Mouse (Mus musculus) spleen, adult 2 months (tissue): ENCODE results near the gene Gm49383. TPM values are rescaled to one million over a fixed set of nuclear protein-coding genes. Genes with fewer than 3 reads are reported as not detected.
"Not testable (repeated sequence)": the region's sequence is repeated elsewhere in the genome, so short reads cannot be mapped to it uniquely, and the experiment has no call there.

ENCODE experiments used
- DNase-seq, 2 experiments: peaks; one replicate each; pipeline versions ENCODE4 v3.0.0 to v3.0.0-alpha.2; 2012 to 2021; ENCODE audit warnings: low spot score in 2 of 2, low read depth in 1 of 2
- H3K27ac ChIP-seq: fragments of 200-500 bp; 2 replicates; pipeline ENCODE4 v1.5.1; 2012; ENCODE audit warnings: low read length, inconsistent platforms; ENCODE audit not compliant: insufficient read depth
- H3K27me3 ChIP-seq: fragments of 200-500 bp; 2 replicates; pipeline ENCODE4 v1.6.1; 2012; ENCODE audit warnings: mild to moderate bottlenecking, moderate library complexity, low read length, inconsistent platforms; ENCODE audit not compliant: control insufficient read depth, insufficient read depth
- H3K36me3 ChIP-seq: fragments of 200-500 bp; 2 replicates; pipeline ENCODE4 v1.6.1; 2012; ENCODE audit warnings: mild to moderate bottlenecking, low read length, inconsistent platforms; ENCODE audit not compliant: control insufficient read depth, insufficient read depth
- H3K4me1 ChIP-seq: fragments of 200-500 bp; 2 replicates; pipeline ENCODE4 v1.6.1; 2011; ENCODE audit warnings: inconsistent platforms; ENCODE audit not compliant: control insufficient read depth, insufficient read depth, insufficient read length
- H3K4me3 ChIP-seq: fragments of 200-500 bp; 2 replicates; pipeline ENCODE4 v1.5.1; 2011; ENCODE audit warnings: mild to moderate bottlenecking, inconsistent platforms; ENCODE audit not compliant: insufficient read depth, insufficient read length; ENCODE audit errors: extremely low read depth
- CTCF ChIP-seq: fragments of 200-500 bp; IDR thresholded peaks from 2 replicates; pipeline ENCODE4 v1.5.1; 2011; ENCODE audit warnings: mild to moderate bottlenecking, inconsistent platforms; ENCODE audit not compliant: insufficient read depth, insufficient read length, insufficient replicate concordance; ENCODE audit errors: extremely low read depth
- POLR2A ChIP-seq: fragments of 200-500 bp; IDR thresholded peaks from 2 replicates; pipeline ENCODE4 v1.6.1; 2011; ENCODE audit warnings: low read depth, low read length, inconsistent platforms
- WGBS: fragments of 180-500 bp; shearing (Covaris S2); methylation state at CpG from one replicate; pipeline ENCODE4 v1.1.7; 2018; 5-methylcytosine and 5-hydroxymethylcytosine counted together
- polyA plus RNA-seq: library from polyadenylated mRNA; depleted of rRNA; stranded (reverse); fragments of >200 nt; gene quantifications from 2 replicates; pipeline ENCODE4 v1.2.3, GENCODE M21; 2012

Gene Gm49383
- polyA plus RNA-seq, 1 experiment = 1.8 TPM

DNA sequence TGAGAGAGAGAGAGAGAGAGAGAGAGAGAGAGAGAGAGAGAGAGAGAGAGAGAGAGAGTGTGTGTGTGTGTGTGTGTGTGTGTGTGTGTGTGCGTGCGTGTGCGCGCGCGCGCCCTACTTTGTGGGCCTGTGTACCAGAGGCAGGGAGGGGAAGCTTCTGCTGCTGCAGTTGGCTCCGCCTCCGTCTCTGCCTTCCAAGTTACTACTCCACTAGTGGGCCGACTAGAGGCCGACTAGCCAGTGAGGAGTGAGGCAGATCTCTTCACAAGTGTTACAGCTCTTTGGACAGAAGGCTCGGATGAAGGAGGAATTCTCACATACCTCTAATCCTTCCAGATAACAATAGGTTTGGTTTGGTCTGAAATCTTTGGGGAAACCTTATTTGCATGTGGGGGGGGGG lies 17.5 kb downstream of the Gm49383 start:
- DNase-seq = no peak
- Histone ChIP-seq H3K36me3 (peaks cover 4% of the 10 kb centered on the region), H3K27me3 (no peaks in the 10 kb centered on the region), H3K4me1 (no peaks in the 10 kb centered on the region; the same call in 1 of the 2 replicates), H3K27ac (no peak overlapping the region), H3K4me3 (no peak overlapping the region)
- no peak for TF ChIP-seq POLR2A
- TF ChIP-seq CTCF = no peak
- WGBS = 90% methylated on average over 12 of the region's 12 CpGs

DNA sequence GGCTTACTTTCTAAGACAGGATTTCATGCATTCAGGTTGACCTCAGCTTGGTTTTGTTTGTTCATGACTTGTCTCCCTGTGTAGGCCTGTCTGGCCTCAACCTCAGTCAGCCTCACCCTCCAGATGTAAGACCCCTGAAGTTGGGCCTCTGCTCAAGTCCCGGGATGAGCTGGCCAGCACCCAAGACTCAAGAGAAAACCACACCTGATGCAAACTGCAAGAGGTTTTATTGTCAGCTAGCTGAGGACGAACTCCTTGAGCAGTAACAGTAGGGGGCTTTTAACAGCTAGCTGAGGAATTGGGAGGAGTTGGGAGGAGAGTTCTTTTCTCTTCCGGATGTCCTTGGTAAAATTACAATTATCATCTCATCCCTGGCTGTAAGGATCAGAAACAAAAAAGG lies 19.4 kb downstream of the Gm49383 start:
- Histone ChIP-seq H3K4me1 (no peaks in the 10 kb centered on the region), H3K27ac (no peak overlapping the region), H3K27me3 (no peaks in the 10 kb centered on the region), H3K4me3 (no peak overlapping the region), H3K36me3 (peaks cover 4% of the 10 kb centered on the region)
- TF ChIP-seq POLR2A = no peak
- TF ChIP-seq CTCF = no peak
- 95% methylated on average over 3 of the region's 3 CpGs for WGBS
- no peak for DNase-seq

DNA sequence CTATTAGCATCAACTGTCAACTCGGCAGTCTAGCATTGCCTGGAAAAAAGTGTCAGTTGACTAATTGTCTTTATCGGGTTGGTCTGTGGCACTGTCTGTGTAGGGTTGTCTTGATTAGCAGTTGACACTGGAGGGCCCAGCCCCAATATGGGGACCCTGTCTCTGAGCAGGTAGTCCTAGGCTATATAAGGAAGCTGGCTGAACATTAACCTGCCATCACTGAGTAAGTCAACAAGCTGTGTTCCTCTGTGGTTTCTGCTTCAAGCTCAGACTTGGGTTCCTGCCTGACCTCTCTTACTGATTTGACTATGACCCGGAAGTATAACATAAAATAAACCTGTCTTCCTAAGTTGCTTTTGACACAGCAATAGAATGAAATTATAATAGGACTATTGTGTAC lies 20.9 kb downstream of the Gm49383 start:
- Histone ChIP-seq H3K36me3 (no peaks in the 10 kb centered on the region), H3K4me1 (no peaks in the 10 kb centered on the region)
- WGBS = 93% methylated on average over 3 of the region's 3 CpGs

DNA sequence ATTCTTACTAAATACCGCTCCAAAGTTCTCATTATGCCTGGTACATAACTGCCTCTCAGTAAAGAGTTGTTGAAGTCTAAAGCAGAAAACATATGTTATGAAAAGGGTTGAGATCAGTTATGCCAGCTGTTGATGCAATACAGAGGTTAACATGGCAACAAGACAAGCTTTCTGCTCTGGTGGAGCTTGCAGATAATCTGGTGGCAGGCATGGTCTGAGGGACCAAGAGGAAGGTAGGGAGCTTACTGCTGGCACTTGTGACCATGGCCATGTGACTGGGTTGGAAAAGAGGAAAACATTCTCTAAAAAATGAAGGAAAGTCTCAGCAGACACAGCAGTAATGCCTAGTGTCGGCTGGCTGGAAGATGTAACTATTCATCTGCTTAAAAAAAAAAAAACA lies 25.6 kb downstream of the Gm49383 start:
- H3K4me3 ChIP-seq = no peak overlapping the region
- H3K4me1 ChIP-seq = no peaks in the 10 kb centered on the region
- no peaks in the 10 kb centered on the region for H3K27me3 ChIP-seq
- no peaks in the 10 kb centered on the region for H3K36me3 ChIP-seq
- no peak overlapping the region for H3K27ac ChIP-seq
- no peak for DNase-seq
- TF ChIP-seq POLR2A (no peak), CTCF (no peak)
- WGBS = 92% methylated on average over 2 of the region's 2 CpGs

More for the DNA sequence above, 20.9 kb downstream of the Gm49383 start:
- no peak for DNase-seq
- Histone ChIP-seq H3K27ac (no peak overlapping the region), H3K27me3 (no peaks in the 10 kb centered on the region), H3K4me3 (no peak overlapping the region)
- no peak for TF ChIP-seq CTCF
- TF ChIP-seq POLR2A = no peak

DNA sequence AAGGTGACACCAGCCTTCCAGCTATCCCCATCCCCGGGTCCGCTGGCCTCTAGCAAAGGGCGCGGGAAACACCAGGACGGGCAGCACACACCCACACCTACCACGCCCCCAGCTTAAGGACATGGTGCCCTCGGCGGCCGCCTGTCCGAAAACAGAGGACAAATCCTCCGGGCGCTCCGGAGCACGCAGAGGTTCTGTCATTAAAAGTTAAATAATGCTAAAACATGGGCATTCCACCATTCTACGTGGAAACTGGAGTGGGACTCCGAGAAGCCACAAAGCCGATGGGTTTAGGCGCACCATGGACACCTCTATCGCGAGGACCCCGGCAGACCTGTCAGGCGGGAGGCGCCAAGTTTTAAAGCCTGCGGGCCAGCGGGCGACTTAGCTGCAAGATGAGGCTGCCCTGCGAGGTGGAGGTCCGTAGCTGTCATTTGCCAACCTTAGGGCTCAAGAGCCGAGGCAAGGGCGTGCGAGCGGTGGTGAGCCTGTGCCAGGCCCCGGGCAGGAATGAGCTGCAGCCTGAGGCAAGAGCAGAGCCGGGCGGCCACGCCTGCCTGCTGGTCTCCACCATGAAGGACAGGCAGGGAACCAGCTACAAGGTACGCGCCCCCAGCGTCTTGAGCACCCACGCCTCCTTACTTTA lies 28.3 kb downstream of the Gm49383 start, which contains the start of gene Lrr1:
Lrr1 (plus strand) TSS at position 354 of the 646 bp plus-strand sequence.
- Histone ChIP-seq H3K27me3 (no peaks in the 10 kb centered on the region), H3K4me1 (no peaks in the 10 kb centered on the region), H3K27ac (peak within 1 kb of the TSS; percentile 64), H3K4me3 (peak within 1 kb of the TSS; percentile 57), H3K36me3 (no peaks in the 10 kb centered on the region)
- DNase-seq = peak; percentile 71 to 82
- TF ChIP-seq POLR2A = no peak
- TF ChIP-seq CTCF = no peak
- WGBS = under 1% methylated on average over 40 of the region's 40 CpGs

DNA sequence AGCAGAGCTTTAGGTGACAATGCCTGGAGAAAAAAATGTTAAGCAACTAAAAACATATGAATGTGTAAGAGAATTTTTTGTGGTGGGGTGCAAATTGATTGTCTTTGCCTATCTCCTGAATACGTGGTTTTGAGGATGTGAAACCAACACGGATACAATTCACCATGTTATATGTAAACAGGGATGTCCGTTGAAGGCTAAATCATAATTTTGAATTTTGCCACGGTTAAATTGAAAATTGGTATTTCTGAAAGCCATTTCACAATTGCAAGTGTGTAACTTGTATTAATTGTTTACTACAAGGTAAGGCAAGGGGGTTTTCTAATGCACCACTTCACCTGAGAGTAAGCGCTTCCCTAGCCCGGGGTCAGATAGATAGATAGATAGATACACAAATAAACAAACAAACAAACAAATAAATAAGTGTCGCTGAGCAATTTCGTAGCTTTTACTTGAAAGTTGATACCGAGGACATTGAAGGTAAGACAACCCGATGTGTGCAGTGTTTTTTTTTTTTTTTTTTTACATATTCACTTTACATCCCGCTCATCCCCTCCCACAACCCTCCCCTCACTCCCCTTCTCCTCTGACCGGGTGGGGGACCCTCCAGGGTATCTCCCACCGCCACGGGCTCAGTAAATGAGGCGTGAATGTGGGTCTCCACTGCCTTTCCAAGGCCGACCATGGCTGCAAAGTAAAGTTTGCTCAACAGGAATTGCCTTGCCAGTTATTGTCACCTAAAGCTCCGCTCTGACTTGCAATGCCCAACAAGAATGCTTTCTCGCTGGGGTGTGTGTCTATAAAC lies 29.0 kb downstream of the Gm49383 start:
- Histone ChIP-seq H3K36me3 (no peaks in the 10 kb centered on the region), H3K4me1 (no peaks in the 10 kb centered on the region), H3K4me3 (peak overlapping the region; percentile 57), H3K27me3 (no peaks in the 10 kb centered on the region), H3K27ac (no peak overlapping the region)
- no peak for DNase-seq
- 6% methylated on average over 18 of the region's 18 CpGs for WGBS
- no peak for TF ChIP-seq POLR2A
- no peak for TF ChIP-seq CTCF

DNA sequence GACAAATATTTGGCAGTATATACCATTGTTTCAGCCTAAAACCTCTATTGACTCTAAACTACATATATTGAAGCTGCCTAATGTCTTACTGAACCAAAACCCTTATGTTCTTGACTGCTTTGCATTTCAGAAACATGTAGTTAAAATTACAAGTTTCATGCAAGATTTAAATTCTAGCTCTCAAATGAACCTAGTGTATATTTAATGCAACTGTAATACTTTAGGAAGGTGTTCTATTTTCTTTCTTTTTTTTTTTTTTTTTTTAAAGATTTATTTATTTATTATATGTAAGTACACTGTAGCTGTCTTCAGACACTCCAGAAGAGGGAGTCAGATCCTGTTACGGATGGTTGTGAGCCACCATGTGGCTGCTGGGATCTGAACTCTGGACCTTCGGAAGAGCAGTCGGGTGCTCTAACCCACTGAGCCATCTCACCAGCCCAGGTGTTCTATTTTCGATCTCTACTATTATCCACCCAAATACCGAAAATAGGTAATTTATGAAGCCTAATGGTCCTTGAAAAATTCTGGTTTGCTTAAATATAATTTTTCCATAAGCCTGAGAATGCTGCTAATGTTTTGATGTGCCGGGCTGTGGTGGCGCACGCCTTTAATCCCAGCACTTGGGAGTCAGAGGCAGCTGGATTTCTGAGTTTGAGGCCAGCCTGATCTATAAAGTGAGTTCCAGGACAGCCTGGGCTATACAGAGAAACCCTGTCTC lies 29.9 kb downstream of the Gm49383 start:
- not testable (repeated sequence) for H3K27me3 ChIP-seq, H3K4me3 ChIP-seq, H3K36me3 ChIP-seq, H3K4me1 ChIP-seq, DNase-seq, H3K27ac ChIP-seq
- 88% methylated on average over 8 of the region's 8 CpGs for WGBS
